Mouse (Mus musculus) right cerebral cortex, postnatal 10 days (tissue): ENCODE measurements around the gene Ciart.
"Not testable (repeated sequence)": the region's sequence is repeated elsewhere in the genome, so short reads cannot be mapped to it uniquely, and the experiment has no call there.

ENCODE experiments used
- DNase-seq, 2 experiments: peaks; one replicate each; pipeline ENCODE4 v3.0.0; 2021; ENCODE audit warnings: low spot score in 2 of 2

The Ciart gene

DNA sequence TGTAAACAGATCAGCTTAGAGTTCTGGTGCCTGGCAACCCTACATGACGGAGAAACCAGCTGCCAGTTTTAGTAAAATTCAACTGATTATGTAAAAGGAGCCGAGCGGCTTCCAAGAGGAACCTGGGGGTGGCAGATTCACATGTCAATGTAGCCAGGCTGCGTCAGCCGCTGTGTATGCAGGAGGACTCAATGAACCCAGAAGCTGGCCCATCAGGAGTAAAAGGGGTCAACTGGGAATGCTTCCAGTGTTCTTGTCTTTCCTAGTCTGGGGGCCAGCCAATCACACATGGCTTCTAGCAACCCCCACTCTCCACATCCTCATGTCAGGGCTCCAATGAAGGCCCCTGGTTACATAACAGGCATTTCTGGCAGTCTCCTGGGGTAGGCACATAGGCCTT lies 17.0 kb downstream of the Ciart start:
- DNase-seq: peak; percentile 66 to 79

DNA sequence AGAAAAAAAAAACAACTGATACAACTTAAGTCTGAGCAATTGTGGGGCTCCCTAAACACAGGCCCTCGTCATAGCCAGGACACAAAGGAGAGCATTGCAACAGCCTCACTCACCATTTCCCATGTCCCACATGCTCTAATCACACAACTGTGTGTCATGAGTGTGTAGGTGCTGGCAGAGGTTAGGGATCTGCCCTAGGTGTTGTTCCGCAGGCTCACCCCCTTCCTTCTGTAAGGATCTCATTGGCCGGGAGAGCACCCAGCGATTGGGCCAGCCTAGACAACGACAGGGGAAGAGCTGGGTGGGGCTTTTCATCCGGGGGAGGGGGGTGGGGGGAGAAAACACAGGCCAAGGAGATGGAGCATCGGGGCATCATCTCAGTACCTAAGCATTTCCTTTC lies 18.5 kb downstream of the Ciart start:
- peak in 1 of 2 experiments; percentile 18 for DNase-seq

DNA sequence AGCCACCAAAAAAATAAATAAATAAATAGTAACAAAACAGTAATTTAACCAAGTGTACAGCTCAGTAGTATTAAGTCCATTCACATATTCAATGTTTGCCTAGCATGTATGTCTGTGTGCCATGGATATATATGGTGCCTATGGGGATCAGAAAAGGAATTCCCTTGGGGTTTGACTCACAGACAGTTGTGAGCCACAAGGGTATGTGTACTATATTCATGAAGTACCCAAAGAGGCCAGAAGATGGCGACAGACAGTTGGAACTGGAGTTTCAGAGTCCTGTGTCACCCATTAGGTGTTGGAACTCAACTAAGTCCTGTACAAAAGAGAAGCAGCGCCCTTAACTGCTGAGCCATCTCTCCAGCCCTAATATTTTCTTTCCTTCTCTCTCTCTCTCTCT lies 20.3 kb downstream of the Ciart start:
- DNase-seq: peak; percentile 77 to 82

GRCm38 (mm10) chr3:95861216-95861615 lies 20.8 kb downstream of the Ciart start:
- DNase-seq: no peak

GRCm38 (mm10) chr3:95860323-95860722 lies 21.7 kb downstream of the Ciart start:
- no peak for DNase-seq

DNA sequence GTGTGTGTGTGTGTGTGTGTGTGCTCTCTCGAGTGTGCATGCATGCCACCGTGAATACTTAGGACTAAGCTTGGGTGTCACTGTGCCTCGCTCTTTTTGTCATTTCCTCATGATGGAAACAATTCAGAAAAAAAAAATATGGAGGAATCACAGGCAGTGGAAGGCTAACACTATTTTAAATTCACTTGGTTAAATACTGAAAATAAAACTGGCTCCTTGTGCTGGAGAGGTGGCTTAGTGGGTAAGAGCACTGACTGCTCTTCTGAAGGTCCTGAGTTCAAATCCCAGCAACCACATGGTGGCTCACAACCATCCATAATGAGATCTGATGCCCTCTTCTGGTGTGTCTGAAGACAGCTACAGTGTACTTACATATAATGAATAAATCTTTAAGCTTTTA lies 23.8 kb downstream of the Ciart start:
- DNase-seq: not testable (repeated sequence)

DNA sequence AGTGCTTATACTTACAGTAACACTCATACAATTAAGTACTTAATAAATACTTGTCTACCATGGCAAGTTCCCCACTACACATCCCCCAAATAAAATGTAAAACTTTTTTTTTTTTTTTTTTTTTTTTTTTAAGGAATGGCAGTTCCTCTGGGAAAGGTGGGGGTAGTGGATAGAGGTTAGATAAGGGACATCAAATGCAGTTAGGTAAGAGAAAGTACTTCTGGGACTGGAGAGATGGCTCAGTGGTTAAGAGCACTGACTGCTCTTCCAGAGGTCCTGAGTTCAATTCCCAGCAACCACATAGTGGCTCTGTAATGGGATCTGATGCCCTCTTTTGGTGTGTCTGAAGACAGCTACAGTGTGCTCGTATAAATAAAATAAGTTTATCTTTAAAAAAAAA lies 25.0 kb downstream of the Ciart start:
- not testable (repeated sequence) for DNase-seq

- DNase-seq: no peak
These were observed 25.9 kb downstream of the Ciart start for GRCm38 (mm10) chr3:95856115-95856514.

- peak; percentile 96 for DNase-seq
These were observed 26.5 kb downstream of the Ciart start, which contains the start of gene Prpf3 for GRCm38 (mm10) chr3:95855502-95856089. TSS of gene Prpf3 (minus strand) at chr3:95855885.

DNA sequence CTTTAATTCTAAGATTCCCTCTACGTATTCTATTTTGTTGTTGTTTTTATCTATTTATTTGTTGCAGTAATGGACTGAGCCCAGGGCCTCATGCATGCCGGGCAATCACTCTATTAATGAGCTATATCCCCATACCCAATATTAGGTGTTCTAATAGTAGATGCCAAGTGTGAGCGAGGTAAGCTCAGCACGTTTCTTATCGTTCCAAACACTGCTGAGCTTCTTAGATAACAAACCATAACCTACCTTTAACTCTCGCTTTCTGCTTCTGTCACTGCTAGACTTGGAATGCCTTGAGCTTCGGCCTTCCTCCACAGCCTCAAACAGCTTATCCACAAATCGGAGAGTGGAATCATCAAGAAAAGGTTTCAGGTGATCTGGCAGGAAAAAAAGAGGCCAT lies 30.7 kb downstream of the Ciart start:
- no peak for DNase-seq

DNA sequence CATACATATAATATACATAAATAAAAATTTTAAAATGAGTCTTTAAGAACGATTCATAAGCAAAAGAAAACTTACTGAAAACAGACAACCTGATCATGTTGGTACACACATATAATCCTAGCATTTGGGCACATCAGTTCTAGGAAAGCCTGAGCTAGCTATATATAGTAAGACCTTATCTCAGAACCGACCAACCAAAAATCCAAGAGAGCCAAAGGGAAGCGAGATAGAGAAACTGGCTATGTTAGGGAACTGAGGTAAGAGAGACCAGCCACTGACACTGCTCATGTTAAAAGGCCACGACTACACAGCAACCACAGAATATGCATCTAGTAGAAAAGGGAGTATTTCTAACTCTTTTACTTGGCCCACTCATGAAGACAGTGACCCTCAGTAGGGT lies 31.4 kb downstream of the Ciart start:
- DNase-seq: no peak

GRCm38 (mm10) chr3:95842503-95843214 lies 39.4 kb downstream of the Ciart start:
- no peak for DNase-seq

DNA sequence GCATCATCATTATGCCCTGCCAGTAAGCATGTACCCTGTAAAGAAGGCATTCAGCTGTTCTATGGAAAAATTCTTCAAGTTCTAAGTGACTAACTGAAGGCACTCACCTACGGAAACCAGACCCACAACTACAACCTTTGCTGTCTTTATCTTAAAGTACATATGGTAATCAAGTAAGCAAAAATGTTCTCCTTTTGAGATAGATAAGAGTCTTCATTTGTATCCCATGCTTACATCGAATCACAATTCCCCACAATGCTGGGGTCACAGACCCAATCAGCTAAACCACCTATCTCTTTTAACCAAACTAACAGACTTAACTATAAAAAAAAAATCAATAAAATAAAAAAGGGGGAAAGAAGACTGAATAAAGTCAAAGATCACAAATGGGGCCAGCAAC lies 42.8 kb downstream of the Ciart start:
- no peak for DNase-seq

GRCm38 (mm10) chr3:95829053-95829452 lies 53.0 kb downstream of the Ciart start:
- no peak for DNase-seq
